Mouse (Mus musculus) embryo, embryonic 10 days (tissue): ENCODE data around the gene Fhl4.

Experiments used
- DNase-seq: peaks from one replicate; pipeline ENCODE4 v3.0.0-alpha.2; 2015; ENCODE audit warnings: low spot score

Fhl4 gene

GRCm38 (mm10) chr10:85102247-85103084, at the start of gene Fhl4, which contains the start of gene Tmem263:
Fhl4 (minus strand) TSS chr10:85102495.
Tmem263 (plus strand) TSS chr10:85102627.
- peak; percentile 92 for DNase-seq

- DNase-seq, result no peak
These were observed 46.9 kb upstream of the Fhl4 start for GRCm38 (mm10) chr10:85149226-85149625.

GRCm38 (mm10) chr10:85146282-85146681, 44.0 kb upstream of the Fhl4 start:
- DNase-seq, result no peak

GRCm38 (mm10) chr10:85141465-85141864, 39.2 kb upstream of the Fhl4 start:
- DNase-seq, result peak; percentile 16

- DNase-seq, result no peak
These were observed 34.3 kb upstream of the Fhl4 start for GRCm38 (mm10) chr10:85136573-85136972.

GRCm38 (mm10) chr10:85128453-85128852, 26.2 kb upstream of the Fhl4 start:
- peak; percentile 50 for DNase-seq

GRCm38 (mm10) chr10:85127395-85128287, 25.3 kb upstream of the Fhl4 start, which contains the start of gene Mterf2:
Mterf2 (minus strand) TSS chr10:85128027.
- peak; percentile 99 for DNase-seq

GRCm38 (mm10) chr10:85125184-85125583, 22.9 kb upstream of the Fhl4 start:
- DNase-seq, result no peak

- DNase-seq, result no peak
These were observed 12.1 kb upstream of the Fhl4 start for GRCm38 (mm10) chr10:85114409-85114808.

GRCm38 (mm10) chr10:85103085-85103885, 990 bp upstream of the Fhl4 start:
- DNase-seq, result peak; percentile 76

- DNase-seq, result peak; percentile 46
These were observed 454 bp downstream of the Fhl4 start for GRCm38 (mm10) chr10:85101841-85102240.

- no peak for DNase-seq
These were observed 30.6 kb downstream of the Fhl4 start for GRCm38 (mm10) chr10:85071605-85072152.

- no peak for DNase-seq
These were observed 47.4 kb downstream of the Fhl4 start for GRCm38 (mm10) chr10:85054876-85055275.

- no peak for DNase-seq
These were observed 49.8 kb downstream of the Fhl4 start for GRCm38 (mm10) chr10:85052451-85052850.

- DNase-seq, result no peak
These were observed 51.6 kb downstream of the Fhl4 start for GRCm38 (mm10) chr10:85050668-85051208.

GRCm38 (mm10) chr10:85048008-85048407, 54.3 kb downstream of the Fhl4 start:
- no peak for DNase-seq

GRCm38 (mm10) chr10:85046585-85046984, 55.7 kb downstream of the Fhl4 start:
- DNase-seq, result peak; percentile 79
